In the genomic region with DNA sequence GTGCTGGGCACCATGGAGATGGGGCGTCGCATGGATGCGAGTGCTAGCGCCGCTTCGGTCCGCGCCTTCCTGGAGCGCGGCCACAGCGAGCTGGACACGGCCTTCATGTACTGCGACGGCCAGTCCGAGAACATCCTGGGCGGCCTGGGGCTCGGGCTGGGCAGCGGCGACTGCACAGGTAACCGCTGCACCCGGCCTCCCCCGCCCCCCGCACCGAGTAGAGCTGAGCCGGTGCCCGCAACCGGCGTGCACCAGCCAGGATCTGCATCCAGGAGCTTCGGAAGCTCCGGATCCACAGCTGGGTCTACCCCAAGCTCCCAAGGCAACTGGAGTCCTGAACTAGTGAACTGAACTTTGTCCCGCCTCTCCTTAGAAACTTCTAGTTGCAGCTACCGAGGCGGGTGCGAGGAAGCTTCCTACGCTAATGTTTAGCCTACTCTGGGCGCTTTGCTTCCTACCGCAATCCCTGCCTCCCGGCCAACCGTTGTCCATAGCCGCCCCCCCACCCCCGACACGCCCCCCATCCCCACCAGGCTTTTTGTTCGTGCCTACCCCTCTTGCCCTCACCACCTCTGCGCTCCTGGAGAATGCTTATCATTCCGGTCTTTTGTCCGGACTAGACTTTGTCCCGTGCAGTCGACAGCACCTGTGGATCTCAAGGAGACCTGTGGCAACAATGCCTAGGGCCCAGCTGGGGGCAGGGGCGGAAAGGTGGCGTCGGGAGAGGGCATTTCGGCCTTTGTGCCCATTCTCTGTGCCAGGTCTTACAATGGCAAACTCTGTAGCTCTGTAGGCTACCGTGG, we compare ENCODE assay signal across 8 mouse cellular contexts. TPM values are rescaled to one million over a fixed set of nuclear protein-coding genes. Genes with fewer than 3 reads are reported as not detected.
DNase-seq lines count a peak whose midpoint lies in the region; ATAC-seq and TF ChIP-seq lines count a peak whose summit lies in the region.

No protein-coding gene starts in this region.

- H3K27ac ChIP-seq in cerebellum, adult 2 months (ENCODE audit: insufficient read depth, low read length): peak overlapping the region; percentile 55; the same call in 1 of the 2 replicates
- peak overlapping the region; percentile 97 for H3K27ac ChIP-seq in intestine, embryonic 16.5 days (ENCODE audit: low read length)

- peaks cover 2% of the 10 kb centered on the region; the same call in 1 of the 2 replicates for H3K36me3 ChIP-seq in intestine, embryonic 16.5 days (ENCODE audit: control insufficient read depth, insufficient read depth, low read length)

- no peaks in the 10 kb centered on the region for H3K9me3 ChIP-seq in intestine, embryonic 16.5 days (ENCODE audit: control insufficient read depth, low read length)

- no peak for TF ChIP-seq POLR2A in cerebellum, adult 2 months (IDR thresholded peaks at IDR 0.05; ENCODE audit: borderline replicate concordance, insufficient read depth, low read length)

- H3K4me3 ChIP-seq in cerebellum, adult 2 months (replicated peaks; ENCODE audit: insufficient read depth, low read depth, low read length): peak overlapping the region; percentile 68
- peak overlapping the region; percentile 89 for H3K4me3 ChIP-seq in intestine, embryonic 16.5 days (ENCODE audit: low read length)

- H3K4me2 ChIP-seq in intestine, embryonic 16.5 days (ENCODE audit: low read depth, low read length): peak overlapping the region; percentile 84

- DNase-seq in cerebellum, adult 2 months: peak in 1 of 2 experiments; percentile 33
- no peak for DNase-seq in cerebellum, postnatal 4 days (ENCODE audit: low spot score in 2 of 2)
- DNase-seq in 416B (ENCODE audit: low read depth): peak; percentile 45
- peak; percentile 16 for DNase-seq in embryo, embryonic 9.5 days (ENCODE audit: extremely low spot score)
- peak; percentile 14 for DNase-seq in mesoderm, embryonic 11.5 days (ENCODE audit: low read depth, low spot score)
- DNase-seq in spleen, adult 12 weeks (ENCODE audit: low spot score): no peak
- no peak for DNase-seq in frontal cortex, postnatal 25 days (ENCODE audit: low spot score in 2 of 2)

- H3K4me1 ChIP-seq in cerebellum, adult 2 months (ENCODE audit: control insufficient read depth, insufficient read depth, low read length): peaks cover 32% of the 10 kb centered on the region
- no peaks in the 10 kb centered on the region; the same call in 1 of the 2 replicates for H3K4me1 ChIP-seq in intestine, embryonic 16.5 days (ENCODE audit: control insufficient read depth, insufficient read depth, low read length)

- peak overlapping the region; percentile 98 for H3K9ac ChIP-seq in intestine, embryonic 16.5 days (ENCODE audit: low read depth, low read length)

- under 1% methylated on average over 53 of the region's 53 CpGs for WGBS in cerebellum, adult 2 months
- under 1% methylated on average over 53 of the region's 53 CpGs for WGBS in intestine, embryonic 16.5 days

- H3K27me3 ChIP-seq in cerebellum, adult 2 months (ENCODE audit: control insufficient read depth, insufficient read depth, low read length): no peaks in the 10 kb centered on the region
- H3K27me3 ChIP-seq in intestine, embryonic 16.5 days (replicated peaks; ENCODE audit: control insufficient read depth, insufficient read depth, low read length): no peaks in the 10 kb centered on the region

- ATAC-seq in intestine, embryonic 16.5 days: peak; percentile 74

- no peak for TF ChIP-seq CTCF in cerebellum, adult 2 months (IDR thresholded peaks at IDR 0.05; ENCODE audit: borderline replicate concordance, insufficient read depth, low read depth, low read length)

RNA-seq across cellular contexts. Expression of a gene that starts 0.6 kb away (rescaled TPM):
- polyA plus RNA-seq in cerebellum, adult 2 months (2012; rRNA removed): 22.3 and 25.3 TPM in 2 replicates
- 243 and 247 TPM in 2 replicates for polyA plus RNA-seq in intestine, embryonic 16.5 days (2015; fragmentation: Nextera tagmentation; extraction: Ambion mirVana)

RNA-seq across cellular contexts. Expression of a gene that starts 0.6 kb away (rescaled TPM):
- 42.3 and 44.4 TPM in 2 replicates for polyA plus RNA-seq in cerebellum, adult 2 months (2012; rRNA removed)
- 32.8 and 37.4 TPM in 2 replicates for polyA plus RNA-seq in intestine, embryonic 16.5 days (2015; fragmentation: Nextera tagmentation; extraction: Ambion mirVana)

RNA-seq across cellular contexts. Expression of a gene that starts 41.3 kb away (rescaled TPM):
- polyA plus RNA-seq in cerebellum, adult 2 months (2012; rRNA removed): 50.2 and 56.4 TPM in 2 replicates
- 92.4 and 109 TPM in 2 replicates for polyA plus RNA-seq in intestine, embryonic 16.5 days (2015; fragmentation: Nextera tagmentation; extraction: Ambion mirVana)

RNA-seq across cellular contexts. Expression of a gene that starts 41.3 kb away (rescaled TPM):
- polyA plus RNA-seq in cerebellum, adult 2 months (2012; rRNA removed): 77.1 and 78.2 TPM in 2 replicates
- 16.7 and 18.0 TPM in 2 replicates for polyA plus RNA-seq in intestine, embryonic 16.5 days (2015; fragmentation: Nextera tagmentation; extraction: Ambion mirVana)

RNA-seq across cellular contexts. Expression of a gene that starts 41.3 kb away (rescaled TPM):
- 256 TPM in 2 replicates for polyA plus RNA-seq in cerebellum, adult 2 months (2012; rRNA removed)
- 43.7 and 44.8 TPM in 2 replicates for polyA plus RNA-seq in intestine, embryonic 16.5 days (2015; fragmentation: Nextera tagmentation; extraction: Ambion mirVana)

Comparison
In these comparisons a context has a peak if more than half of its experiments do, and no peak if none do; other contexts are left out.
1. DNase-seq: peak in 416B (single experiment), embryo, embryonic 9.5 days (single experiment) and mesoderm, embryonic 11.5 days (single experiment); none in cerebellum, postnatal 4 days (0 of 2), spleen, adult 12 weeks (single experiment) and frontal cortex, postnatal 25 days (0 of 2).